Mouse (Mus musculus) small intestine, adult 2 months (tissue): Measurements from ENCODE around the gene Mtmr4.

Source experiments
- CTCF ChIP-seq: fragments of 200-500 bp; IDR thresholded peaks from 2 replicates; pipeline ENCODE4 v1.5.1; 2012; ENCODE audit warnings: low read depth, mild to moderate bottlenecking, control low read depth, inconsistent platforms, low read length, moderate library complexity, mixed read lengths; ENCODE audit not compliant: insufficient replicate concordance, insufficient read length; ENCODE audit errors: extremely low read depth
- POLR2A ChIP-seq: fragments of 200-500 bp; IDR thresholded peaks from 2 replicates; pipeline ENCODE4 v1.6.1; 2012; ENCODE audit warnings: low read depth, mild to moderate bottlenecking, control low read depth, inconsistent platforms, low read length, moderate library complexity

DNA sequence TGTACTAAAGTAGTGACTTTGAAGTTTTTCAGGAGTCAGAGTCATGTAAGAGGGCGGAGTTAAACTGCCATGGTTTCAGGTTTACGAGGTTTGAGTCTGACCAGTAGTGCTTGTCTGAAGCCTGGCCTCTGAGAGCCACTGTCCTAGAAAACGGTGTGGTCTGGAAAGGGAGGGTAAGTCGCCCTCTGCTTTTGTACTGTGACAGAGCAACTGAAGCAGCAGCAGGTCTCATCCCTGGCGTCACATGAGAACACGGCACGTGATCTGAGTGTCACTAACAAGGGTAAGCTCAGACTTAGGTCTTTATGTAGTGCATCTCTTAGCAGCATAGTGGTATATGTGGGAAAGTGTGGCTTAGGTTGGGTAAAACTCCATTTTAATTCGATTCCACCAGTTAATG, 49.7 kb upstream of the Mtmr4 start:
- TF ChIP-seq CTCF = no peak
- no peak for TF ChIP-seq POLR2A
